Mouse (Mus musculus) liver, adult 2 months (tissue): ENCODE results near the gene Cklf.

ENCODE experiments used
- CTCF ChIP-seq: fragments of 200-500 bp; IDR thresholded peaks from 2 replicates; pipeline ENCODE4 v1.5.1; 2011; ENCODE audit warnings: low read depth, low read length, control low read depth
- POLR2A ChIP-seq: fragments of 200-500 bp; IDR thresholded peaks from 2 replicates; pipeline ENCODE4 v1.6.1; 2011; ENCODE audit warnings: low read length, control low read depth; ENCODE audit not compliant: insufficient read depth; ENCODE audit errors: extremely low read depth

GRCm38 (mm10) chr8:104201622-104202021, 49.0 kb upstream of the Cklf start:
- no peak for TF ChIP-seq CTCF
- TF ChIP-seq POLR2A = no peak
